Mouse (Mus musculus): ENCODE results near the gene Ndufb2. TPM values are rescaled to one million over a fixed set of nuclear protein-coding genes. Genes with fewer than 3 reads are reported as not detected.

The Ndufb2 gene
- total and polyA plus RNA-seq, 3 experiments = 80.0 to 144 TPM; not detected in 1

- H3K36me3 ChIP-seq (ENCODE audit: control insufficient read depth in 1 of 2, insufficient read depth in 2 of 2, low read length in 2 of 2) = peaks cover 0 to 1% of the 10 kb centered on the region in 2 experiments; a peak in 3 of 4 replicates
- no peak overlapping the region for H3K4me3 ChIP-seq (ENCODE audit: control insufficient read depth in 1 of 2, insufficient read depth in 1 of 2, low read depth in 2 of 2, low read length in 2 of 2)
- TF ChIP-seq ZNF384 (IDR thresholded peaks at IDR 0.05; ENCODE audit: low read depth, low read length) (no peak), HCFC1 (IDR thresholded peaks at IDR 0.05; ENCODE audit: low read depth, low read length) (no peak), POLR2AphosphoS2 (IDR thresholded peaks at IDR 0.05; ENCODE audit: low read length) (no peak), KAT2A (conservative IDR thresholded peaks at IDR 0.05; ENCODE audit: low read depth, low read length) (no peak), CHD1 (IDR thresholded peaks at IDR 0.05; ENCODE audit: low read depth, low read length) (no peak), ZKSCAN1 (IDR thresholded peaks at IDR 0.05; ENCODE audit: low read depth, low read length) (no peak), NELFE (IDR thresholded peaks at IDR 0.05; ENCODE audit: low read depth, low read length) (no peak), MAFK (IDR thresholded peaks at IDR 0.05; ENCODE audit: borderline replicate concordance, low read depth, low read length) (no peak), MAX (IDR thresholded peaks at IDR 0.05; ENCODE audit: low read length) (no peak), TBP (IDR thresholded peaks at IDR 0.05; ENCODE audit: low read depth, low read length) (no peak), JUND (IDR thresholded peaks at IDR 0.05; ENCODE audit: low read depth, low read length) (no peak), ELF1 (IDR thresholded peaks at IDR 0.05; ENCODE audit: low read depth, low read length) (no peak), MEF2A (IDR thresholded peaks at IDR 0.05; ENCODE audit: extremely low read depth, insufficient replicate concordance, low read depth, low read length, poor library complexity, severe bottlenecking) (no peak), BHLHE40 (IDR thresholded peaks at IDR 0.05; ENCODE audit: borderline replicate concordance, low read depth, low read length) (no peak)
- H3K9ac ChIP-seq (ENCODE audit: control insufficient read depth, low read depth, low read length, poor library complexity, severe bottlenecking) = no peak overlapping the region
- no peaks in the 10 kb centered on the region for H3K27me3 ChIP-seq (ENCODE audit: control insufficient read depth in 1 of 2, insufficient read depth in 2 of 2, low read length in 2 of 2)
- no peaks in the 10 kb centered on the region for H3K79me2 ChIP-seq (ENCODE audit: control insufficient read depth, insufficient read depth, low read length, poor library complexity)
- H3K9me3 ChIP-seq (replicated peaks; ENCODE audit: insufficient read depth, low read length) = no peaks in the 10 kb centered on the region
- no peak for DNase-seq (ENCODE audit: low read depth, low spot score)
- H3K27ac ChIP-seq (ENCODE audit: control insufficient read depth, low read depth, low read length) = no peak overlapping the region
- H3K4me1 ChIP-seq (ENCODE audit: control insufficient read depth in 1 of 2, insufficient read depth in 2 of 2, low read length in 2 of 2) = peaks cover 0 to 2% of the 10 kb centered on the region in 2 experiments; a peak in 1 of 4 replicates
Observed at GRCm38 (mm10) chr6:39610207-39610606, 17.8 kb downstream of the Ndufb2 start.

GRCm38 (mm10) chr6:39611296-39611695 is 18.9 kb downstream of the Ndufb2 start:
- Histone ChIP-seq H3K9me3 (replicated peaks; ENCODE audit: insufficient read depth, low read length) (no peaks in the 10 kb centered on the region), H3K27me3 (ENCODE audit: control insufficient read depth in 1 of 2, insufficient read depth in 2 of 2, low read length in 2 of 2) (no peaks in the 10 kb centered on the region), H3K36me3 (ENCODE audit: control insufficient read depth in 1 of 2, insufficient read depth in 2 of 2, low read length in 2 of 2) (peaks cover 0 to 1% of the 10 kb centered on the region in 2 experiments; a peak in 3 of 4 replicates), H3K4me1 (ENCODE audit: control insufficient read depth in 1 of 2, insufficient read depth in 2 of 2, low read length in 2 of 2) (peaks cover 0 to 2% of the 10 kb centered on the region in 2 experiments; a peak in 1 of 4 replicates), H3K27ac (ENCODE audit: control insufficient read depth, low read depth, low read length) (no peak overlapping the region), H3K79me2 (ENCODE audit: control insufficient read depth, insufficient read depth, low read length, poor library complexity) (no peaks in the 10 kb centered on the region), H3K9ac (ENCODE audit: control insufficient read depth, low read depth, low read length, poor library complexity, severe bottlenecking) (no peak overlapping the region), H3K4me3 (ENCODE audit: control insufficient read depth in 1 of 2, insufficient read depth in 1 of 2, low read depth in 2 of 2, low read length in 2 of 2) (no peak overlapping the region)
- no peak for DNase-seq (ENCODE audit: low read depth, low spot score)
- TF ChIP-seq MYC (IDR thresholded peaks at IDR 0.05; ENCODE audit: low read depth, low read length) = no peak
- TF ChIP-seq GABPA (IDR thresholded peaks at IDR 0.05; ENCODE audit: low read depth, low read length) = no peak
- no peak for TF ChIP-seq HCFC1 (IDR thresholded peaks at IDR 0.05; ENCODE audit: low read depth, low read length)
- no peak for TF ChIP-seq E2F4 (IDR thresholded peaks at IDR 0.05; ENCODE audit: borderline replicate concordance, low read depth, low read length)
- TF ChIP-seq GATA1 (IDR thresholded peaks at IDR 0.05; ENCODE audit: low read depth, low read length) = no peak
- no peak for TF ChIP-seq MYB (IDR thresholded peaks at IDR 0.05; ENCODE audit: low read depth, low read length)
- TF ChIP-seq MAX (IDR thresholded peaks at IDR 0.05; ENCODE audit: low read length) = no peak
- TF ChIP-seq ZC3H11A (IDR thresholded peaks at IDR 0.05; ENCODE audit: low read depth, low read length) = no peak
- no peak for TF ChIP-seq MXI1 (IDR thresholded peaks at IDR 0.05; ENCODE audit: low read depth, low read length)
- no peak for TF ChIP-seq SMC3 (IDR thresholded peaks at IDR 0.05; ENCODE audit: low read depth, low read length)
- no peak for TF ChIP-seq NELFE (IDR thresholded peaks at IDR 0.05; ENCODE audit: low read depth, low read length)
- TF ChIP-seq CHD1 (IDR thresholded peaks at IDR 0.05; ENCODE audit: low read depth, low read length) = no peak
- no peak for TF ChIP-seq MAFK (IDR thresholded peaks at IDR 0.05; ENCODE audit: borderline replicate concordance, low read depth, low read length)
- TF ChIP-seq UBTF (IDR thresholded peaks at IDR 0.05; ENCODE audit: borderline replicate concordance, insufficient read depth, low read depth, low read length) = no peak
